Mouse (Mus musculus): Measurements from ENCODE around the gene Bcar1.

Bcar1 gene

DNA sequence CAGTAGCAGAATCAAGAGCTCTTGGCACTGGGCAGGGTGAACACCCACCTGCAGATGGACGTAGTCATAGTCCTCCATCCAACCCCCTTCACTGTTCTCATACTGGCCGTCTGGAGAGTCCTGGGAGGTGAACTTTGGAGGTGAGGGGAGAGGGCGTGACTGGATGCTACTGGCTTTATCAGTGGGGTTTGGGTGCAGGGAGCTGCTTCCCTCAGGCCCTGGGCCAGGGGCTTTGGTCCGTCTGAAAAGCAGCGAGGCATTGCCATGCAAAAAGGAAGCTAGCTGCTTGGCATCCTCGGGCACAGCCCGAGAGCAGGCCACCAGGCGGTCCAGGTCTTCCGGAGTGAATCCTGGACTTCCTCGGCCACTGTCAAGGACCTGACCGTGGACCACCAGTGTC lies 30.3 kb downstream of the Bcar1 start:
- no peak for DNase-seq

DNA sequence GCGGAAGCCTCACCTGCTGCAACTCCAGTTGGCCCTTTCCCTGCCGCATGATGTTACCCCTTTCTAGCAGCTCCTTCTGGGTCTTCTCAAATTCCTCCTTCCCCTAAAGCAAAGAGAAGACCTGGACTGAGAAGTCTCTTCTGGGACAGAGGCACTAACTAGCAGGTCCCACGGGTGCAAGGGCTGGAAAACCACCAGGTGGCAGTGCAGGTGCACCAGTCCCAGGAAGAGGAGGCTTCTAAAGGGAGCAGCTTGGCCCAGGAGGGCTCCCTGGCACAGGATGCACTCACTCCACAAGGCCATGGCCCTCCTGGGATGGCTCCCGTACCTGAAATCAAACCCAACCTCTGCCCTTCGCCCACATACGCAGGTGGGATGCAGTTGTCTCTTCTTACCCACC lies 31.0 kb downstream of the Bcar1 start:
- DNase-seq: peak; percentile 67 to 72

DNA sequence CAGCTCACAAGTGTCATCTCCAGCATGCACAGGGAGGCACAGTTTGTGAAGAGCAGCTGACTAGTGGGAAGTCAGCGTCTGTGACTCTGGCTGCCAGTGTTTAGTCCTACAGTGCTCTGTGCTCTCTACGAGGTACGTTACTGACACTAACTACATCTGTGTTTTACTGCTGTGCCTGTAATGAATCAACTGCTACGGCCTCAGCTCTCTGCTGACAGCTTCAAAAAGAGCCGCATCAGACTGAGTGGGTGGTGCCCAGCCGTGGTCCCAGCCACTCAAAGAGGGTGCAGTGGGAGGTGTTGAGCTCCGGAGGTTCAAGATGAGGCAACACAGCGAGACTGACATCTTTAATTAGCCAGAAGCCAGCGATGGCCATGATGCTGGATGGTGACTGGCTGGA lies 31.5 kb downstream of the Bcar1 start:
- DNase-seq: no peak

GRCm38 (mm10) chr8:111710777-111711485 lies 32.7 kb downstream of the Bcar1 start:
- DNase-seq: no peak

GRCm38 (mm10) chr8:111709223-111709622 lies 34.4 kb downstream of the Bcar1 start:
- no peak for DNase-seq

GRCm38 (mm10) chr8:111708265-111708664 lies 35.3 kb downstream of the Bcar1 start:
- DNase-seq: no peak

GRCm38 (mm10) chr8:111705699-111706098 lies 37.9 kb downstream of the Bcar1 start:
- no peak for DNase-seq

GRCm38 (mm10) chr8:111705222-111705621 lies 38.4 kb downstream of the Bcar1 start:
- DNase-seq: no peak

GRCm38 (mm10) chr8:111704585-111704984 lies 39.0 kb downstream of the Bcar1 start:
- no peak for DNase-seq

GRCm38 (mm10) chr8:111701380-111701779 lies 42.2 kb downstream of the Bcar1 start:
- no peak for DNase-seq

DNA sequence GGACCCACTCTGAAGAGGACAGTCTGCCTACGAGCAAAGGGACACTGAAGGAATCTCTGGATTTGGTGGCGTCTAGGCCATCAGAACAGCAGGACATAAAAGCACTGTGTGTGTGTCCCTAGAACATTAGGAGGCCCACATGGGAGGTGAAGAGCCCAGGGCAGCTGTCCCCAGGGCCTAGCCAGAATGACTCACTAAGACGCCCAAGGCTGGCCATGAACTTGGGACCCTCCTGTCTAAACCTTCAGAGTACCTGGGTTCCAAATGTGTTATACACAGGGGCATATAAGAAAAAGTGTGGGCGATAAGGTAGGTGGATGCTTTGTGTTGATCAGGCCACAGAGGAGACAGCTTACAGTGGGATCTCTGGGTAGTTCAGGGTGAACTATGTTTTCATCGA lies 42.9 kb downstream of the Bcar1 start:
- DNase-seq: no peak

DNA sequence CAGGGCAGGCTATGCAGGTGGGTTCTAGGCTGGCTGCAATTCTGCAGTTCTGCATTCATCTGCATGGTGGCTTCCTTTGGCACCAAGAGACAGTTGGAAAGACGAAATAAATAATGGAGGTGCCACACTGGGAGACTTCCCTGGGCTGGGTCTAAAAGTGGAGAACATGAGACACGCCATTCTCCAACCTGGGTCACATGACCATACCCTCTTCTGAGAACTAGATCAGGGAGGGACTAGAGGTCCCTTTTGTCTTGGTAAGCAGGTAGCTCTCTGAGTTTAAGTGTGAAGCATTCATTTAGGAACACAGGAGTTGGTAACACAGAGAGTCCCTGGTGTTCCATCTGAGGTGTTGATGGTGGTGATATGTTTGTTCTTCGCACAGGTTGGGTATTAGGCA lies 43.4 kb downstream of the Bcar1 start:
- no peak for DNase-seq

DNA sequence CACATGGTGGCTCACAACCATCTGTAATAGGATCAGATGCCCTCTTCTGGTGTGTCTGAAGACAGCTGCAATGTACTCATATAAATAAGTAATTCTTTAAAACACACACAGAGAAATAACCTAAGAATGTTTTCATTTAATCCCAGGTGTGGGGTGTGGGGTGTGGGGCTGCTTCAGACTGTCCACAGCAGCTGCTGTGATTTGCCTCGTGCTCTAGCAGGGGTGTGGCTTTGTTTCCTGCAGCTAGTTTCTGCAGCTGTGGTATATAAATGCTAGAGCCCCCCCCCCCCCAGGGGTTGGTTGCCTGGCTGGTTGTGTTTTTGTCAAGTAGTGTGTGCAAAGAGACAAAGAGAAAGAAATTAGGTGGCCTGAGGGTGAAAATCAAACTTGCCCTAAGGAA lies 44.6 kb downstream of the Bcar1 start:
- DNase-seq: no peak

- no peak for DNase-seq
Measured at GRCm38 (mm10) chr8:111697655-111698054, 46.0 kb downstream of the Bcar1 start.

DNA sequence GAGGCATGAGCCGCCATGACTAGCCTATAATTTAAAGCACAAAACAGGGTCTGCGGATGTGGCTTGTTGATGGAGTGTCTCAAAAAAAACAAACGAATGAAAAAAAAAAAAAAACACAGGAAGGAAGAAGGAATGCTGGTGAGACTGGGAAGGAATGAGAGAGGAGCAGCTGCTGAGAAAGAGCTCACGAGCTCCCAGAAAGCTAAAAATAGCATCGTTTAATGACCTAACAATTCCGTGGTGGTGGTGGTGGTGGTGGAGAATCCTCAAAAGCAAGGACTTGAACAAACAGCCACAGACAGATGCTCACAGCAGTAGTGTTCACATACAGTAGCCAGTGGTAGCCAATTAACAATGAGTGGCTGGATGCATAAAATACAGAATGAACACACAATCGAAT lies 48.2 kb downstream of the Bcar1 start:
- DNase-seq: no peak

- DNase-seq: no peak
Measured at GRCm38 (mm10) chr8:111693261-111693741, 50.3 kb downstream of the Bcar1 start.

DNA sequence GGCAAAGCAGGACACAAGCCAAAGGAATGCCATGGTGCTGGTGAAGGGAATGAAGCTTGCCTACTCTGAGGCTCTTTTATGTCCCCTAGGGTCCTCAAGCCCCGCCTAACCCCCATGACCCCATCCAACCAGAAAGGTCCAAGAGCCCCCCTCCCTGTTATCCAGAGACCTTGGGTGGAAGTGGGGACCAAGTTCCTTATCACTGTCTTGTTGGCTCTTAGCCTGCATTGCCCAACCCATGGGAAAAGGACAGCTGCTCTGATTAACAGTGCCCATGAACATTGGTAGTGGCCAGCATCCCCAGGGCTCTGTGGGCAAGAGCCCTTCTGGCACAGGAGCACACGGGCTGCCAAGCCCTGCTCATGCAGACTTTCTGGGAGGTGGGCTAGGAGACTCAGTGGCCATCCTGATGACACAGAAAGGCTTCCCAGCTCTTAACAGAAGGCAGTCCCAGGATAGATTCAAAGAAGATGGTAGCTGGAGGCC lies 52.6 kb downstream of the Bcar1 start, which contains the start of gene Ctrb1:
TSS of gene Ctrb1 (minus strand) at position 51 of the 486 bp plus-strand sequence.
- no peak for DNase-seq

GRCm38 (mm10) chr8:111686881-111687280 lies 56.7 kb downstream of the Bcar1 start:
- DNase-seq: no peak

GRCm38 (mm10) chr8:111682521-111682920 lies 61.1 kb downstream of the Bcar1 start:
- no peak for DNase-seq

GRCm38 (mm10) chr8:111681153-111681552 lies 62.5 kb downstream of the Bcar1 start:
- DNase-seq: no peak

GRCm38 (mm10) chr8:111680423-111681028 lies 63.1 kb downstream of the Bcar1 start:
- DNase-seq: no peak

- DNase-seq: no peak
Measured at GRCm38 (mm10) chr8:111678848-111679247, 64.8 kb downstream of the Bcar1 start.

- peak; percentile 67 to 74 for DNase-seq
Measured at GRCm38 (mm10) chr8:111678111-111678510, 65.5 kb downstream of the Bcar1 start.

GRCm38 (mm10) chr8:111676237-111676636 lies 67.4 kb downstream of the Bcar1 start:
- peak; percentile 61 to 64 for DNase-seq
